Mouse (Mus musculus) liver, embryonic 16.5 days (tissue): ENCODE data around the gene Olfr482. TPM values are rescaled to one million over a fixed set of nuclear protein-coding genes. Genes with fewer than 3 reads are reported as not detected.

Experiments
- ATAC-seq: fragments of 200-750 bp; cut with Nextera tagmentation; 2 replicates; pipeline ENCODE4 v1.8.0; 2017; ENCODE audit warnings: low read depth, mild to moderate bottlenecking, moderate number of reproducible peaks, moderate library complexity
- H3K27ac ChIP-seq: fragments of 300-500 bp; sonication (generic); 2 replicates; pipeline ENCODE4 v1.5.1; 2014; ENCODE audit warnings: mild to moderate bottlenecking, low read length
- H3K27me3 ChIP-seq: fragments of 300-500 bp; sonication (generic); 2 replicates; pipeline ENCODE4 v1.6.1; 2014; ENCODE audit warnings: low read depth, low read length, mixed read lengths; ENCODE audit not compliant: control insufficient read depth, insufficient read depth
- H3K36me3 ChIP-seq: fragments of 300-500 bp; sonication (generic); 2 replicates; pipeline ENCODE4 v1.6.1; 2014; ENCODE audit warnings: mild to moderate bottlenecking; ENCODE audit not compliant: control insufficient read depth, insufficient read depth
- H3K4me1 ChIP-seq: fragments of 300-500 bp; sonication (generic); 2 replicates; pipeline ENCODE4 v1.6.1; 2014; ENCODE audit warnings: low read depth, low read length, mixed read lengths; ENCODE audit not compliant: control insufficient read depth
- H3K4me2 ChIP-seq: fragments of 300-500 bp; sonication (generic); 2 replicates; pipeline ENCODE4 v1.6.1; 2014; ENCODE audit warnings: low read depth, low read length, mixed read lengths
- H3K4me3 ChIP-seq: fragments of 300-500 bp; sonication (generic); 2 replicates; pipeline ENCODE4 v1.5.1; 2014; ENCODE audit warnings: low read depth, mild to moderate bottlenecking, low read length
- H3K9ac ChIP-seq: fragments of 300-500 bp; sonication (generic); 2 replicates; pipeline ENCODE4 v1.6.1; 2014; ENCODE audit warnings: low read depth, low read length
- H3K9me3 ChIP-seq: fragments of 300-500 bp; sonication (generic); replicated peaks from 2 replicates; pipeline ENCODE4 v1.6.1; 2016; ENCODE audit warnings: low read length; ENCODE audit not compliant: control insufficient read depth
- WGBS: fragments of 180-500 bp; shearing (Covaris S2); extraction: QIAGEN DNeasy Blood & Tissue Kit; methylation state at CpG from one replicate; pipeline ENCODE4 v1.1.7; 2014; ENCODE audit not compliant: insufficient replicate concordance; 5-methylcytosine and 5-hydroxymethylcytosine counted together
- polyA plus RNA-seq: library from polyadenylated mRNA; unstranded; fragments of >200 nt; fragmentation: Nextera tagmentation; extraction: Ambion mirVana; gene quantifications from 2 replicates; pipeline ENCODE4 v1.2.1, GENCODE M21; 2015

Olfr482 gene
- polyA plus RNA-seq, result not detected in 2 replicates

DNA sequence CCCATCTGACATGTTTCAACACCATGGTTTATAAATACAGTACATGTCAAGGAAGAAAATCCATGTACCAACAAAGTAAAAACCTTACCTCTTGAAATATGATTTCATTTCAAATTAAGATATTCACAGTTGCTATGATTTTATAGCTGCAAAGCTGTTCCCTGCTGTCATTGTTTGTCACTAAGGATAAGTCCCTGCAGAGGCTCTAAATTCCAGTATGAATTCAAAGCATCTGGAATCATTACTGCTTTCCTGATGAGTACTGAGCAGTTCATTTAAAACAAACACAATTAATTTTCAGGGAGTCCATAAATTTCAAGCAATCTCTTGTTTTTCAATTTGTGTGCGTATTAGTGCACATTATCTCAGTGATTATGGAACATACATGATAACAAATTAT lies at the start of gene Olfr482:
Gene Olfr482, minus strand, starts transcription at position 101 of the 400 bp plus-strand sequence.
- Histone ChIP-seq H3K9ac (no peak within 1 kb of the TSS), H3K4me2 (no peak within 1 kb of the TSS), H3K9me3 (no peaks in the 10 kb centered on the region), H3K36me3 (no peaks in the 10 kb centered on the region), H3K4me1 (no peaks in the 10 kb centered on the region), H3K27me3 (no peaks in the 10 kb centered on the region), H3K4me3 (no peak within 1 kb of the TSS), H3K27ac (no peak within 1 kb of the TSS)
- ATAC-seq, result no peak
- 43% methylated on average over 1 of the region's 1 CpGs for WGBS

DNA sequence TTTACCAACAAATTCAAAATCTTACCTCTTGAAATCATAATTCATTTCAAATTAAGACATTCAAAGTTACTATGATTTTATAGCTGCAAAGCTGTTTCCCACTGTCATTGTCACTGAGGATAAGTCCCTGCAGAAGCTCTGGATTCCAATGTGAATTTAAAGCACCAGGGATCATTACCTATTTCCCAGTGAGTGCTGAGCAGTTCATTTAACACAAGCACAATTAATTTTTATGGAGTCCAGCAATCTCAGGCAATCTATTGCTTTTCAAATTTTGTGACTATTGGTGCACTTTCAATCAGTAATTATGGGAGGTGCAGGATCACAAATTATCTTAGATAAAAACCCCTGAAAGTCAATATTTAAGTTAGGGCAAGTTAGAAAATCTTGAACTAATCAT lies 30.0 kb upstream of the Olfr482 start, which contains the start of gene Olfr484:
Gene Olfr484, minus strand, starts transcription at position 101 of the 400 bp plus-strand sequence.
- Histone ChIP-seq H3K27ac (no peak within 1 kb of the TSS), H3K9ac (no peak within 1 kb of the TSS), H3K4me3 (no peak within 1 kb of the TSS), H3K9me3 (no peaks in the 10 kb centered on the region), H3K36me3 (no peaks in the 10 kb centered on the region), H3K4me1 (no peaks in the 10 kb centered on the region), H3K27me3 (no peaks in the 10 kb centered on the region), H3K4me2 (no peak within 1 kb of the TSS)
- no peak for ATAC-seq

DNA sequence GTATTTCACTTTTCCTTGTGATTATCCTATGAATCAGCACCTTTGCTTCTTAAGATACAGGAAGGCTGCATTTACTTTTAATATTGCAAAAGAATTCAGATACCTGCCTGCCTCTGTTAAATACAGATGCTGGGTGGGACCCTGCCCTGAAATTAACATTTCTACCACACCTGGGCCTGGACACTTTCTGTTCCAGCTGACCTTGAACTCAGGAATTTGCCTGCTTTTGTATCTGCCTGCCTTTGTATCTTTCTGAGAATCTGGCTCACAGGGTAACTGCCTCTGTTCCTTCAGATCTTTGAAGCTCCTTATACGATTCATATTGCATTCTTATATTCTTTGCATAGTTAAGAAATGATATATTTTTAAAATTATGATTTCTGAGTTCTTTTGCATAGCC lies 24.0 kb upstream of the Olfr482 start:
- no peak overlapping the region for H3K4me3 ChIP-seq
- H3K4me2 ChIP-seq, result no peak overlapping the region
- H3K4me1 ChIP-seq, result no peaks in the 10 kb centered on the region
- WGBS, result 33% methylated on average over 1 of the region's 1 CpGs
- no peak overlapping the region for H3K9ac ChIP-seq
- no peak overlapping the region for H3K27ac ChIP-seq
- no peaks in the 10 kb centered on the region for H3K9me3 ChIP-seq
- ATAC-seq, result no peak
- H3K27me3 ChIP-seq, result no peaks in the 10 kb centered on the region
- H3K36me3 ChIP-seq, result no peaks in the 10 kb centered on the region

DNA sequence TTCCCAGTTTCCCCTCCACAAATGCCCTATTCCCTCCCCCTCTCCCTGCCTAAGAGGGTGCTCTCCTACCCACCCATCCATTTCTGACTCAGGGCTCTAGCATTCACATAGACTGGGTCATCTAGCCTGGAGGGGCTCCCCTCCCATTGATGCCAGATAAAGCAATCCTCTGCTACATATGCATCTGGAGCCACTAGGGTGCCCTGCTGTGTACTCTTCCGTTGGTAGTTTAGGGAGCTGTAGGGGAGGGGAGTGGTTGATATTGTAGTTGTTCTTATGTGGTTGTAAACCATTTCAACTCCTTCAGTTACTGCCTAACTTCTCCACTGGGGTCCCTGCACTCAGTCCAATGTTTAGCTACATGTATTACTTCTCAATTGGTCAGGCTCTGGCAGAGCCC lies 23.3 kb upstream of the Olfr482 start:
- no peak for ATAC-seq
- no peaks in the 10 kb centered on the region for H3K9me3 ChIP-seq
- H3K9ac ChIP-seq, result no peak overlapping the region
- H3K27ac ChIP-seq, result no peak overlapping the region
- H3K4me2 ChIP-seq, result no peak overlapping the region
- 20% methylated on average over 1 of the region's 1 CpGs for WGBS
- no peaks in the 10 kb centered on the region for H3K4me1 ChIP-seq
- no peaks in the 10 kb centered on the region for H3K27me3 ChIP-seq
- no peaks in the 10 kb centered on the region for H3K36me3 ChIP-seq
- H3K4me3 ChIP-seq, result no peak overlapping the region

DNA sequence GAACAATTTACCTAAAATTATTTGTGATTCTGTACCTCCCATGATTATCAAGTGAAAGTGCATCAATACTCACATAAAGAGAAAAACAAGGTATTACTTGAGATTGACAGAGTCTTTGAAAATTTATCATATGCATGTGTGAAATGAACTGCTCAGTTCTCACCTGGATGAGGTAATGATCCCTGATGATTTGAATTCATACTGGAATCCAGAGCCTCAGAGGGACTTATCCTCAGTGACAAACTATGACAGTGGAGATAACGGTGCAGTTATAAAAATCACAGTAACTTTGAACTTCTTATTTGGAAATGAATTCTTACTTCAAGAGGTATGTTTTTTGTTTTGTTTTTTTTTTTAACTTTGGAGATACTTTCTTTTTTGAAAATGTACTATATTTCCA lies 3.2 kb upstream of the Olfr482 start, which contains the start of gene Olfr483:
Gene Olfr483, plus strand, starts transcription at position 301 of the 400 bp plus-strand sequence.
- Histone ChIP-seq H3K9ac (no peak within 1 kb of the TSS), H3K4me2 (no peak within 1 kb of the TSS), H3K27me3 (no peaks in the 10 kb centered on the region), H3K27ac (no peak within 1 kb of the TSS), H3K36me3 (no peaks in the 10 kb centered on the region), H3K4me1 (no peaks in the 10 kb centered on the region), H3K4me3 (no peak within 1 kb of the TSS), H3K9me3 (no peaks in the 10 kb centered on the region)
- no peak for ATAC-seq
- WGBS, result 66% methylated on average over 1 of the region's 1 CpGs

DNA sequence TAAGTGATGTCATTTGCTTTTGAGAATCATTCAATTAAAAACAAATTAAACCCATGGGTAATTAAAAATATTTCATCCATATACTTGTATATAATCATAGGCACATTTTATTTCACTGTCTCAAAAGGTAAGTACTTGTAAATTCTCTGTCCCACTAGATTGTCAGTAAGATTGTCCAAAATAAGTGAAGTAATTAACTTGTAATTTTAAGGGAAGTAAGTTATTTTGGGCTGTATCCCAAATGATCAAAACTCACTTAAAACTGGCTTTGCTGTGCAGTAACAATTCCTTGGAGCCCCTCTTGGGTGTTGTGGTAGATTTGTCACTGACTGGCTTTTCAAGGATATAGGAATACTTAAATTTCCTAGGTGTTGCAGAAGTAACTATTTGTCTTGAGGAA lies 17.8 kb downstream of the Olfr482 start, which contains the start of gene Olfr481:
Gene Olfr481, plus strand, starts transcription at position 301 of the 400 bp plus-strand sequence.
- ATAC-seq, result no peak
- H3K9me3 ChIP-seq, result no peaks in the 10 kb centered on the region; the same call in 1 of the 2 replicates
- H3K4me2 ChIP-seq, result no peak within 1 kb of the TSS
- H3K27ac ChIP-seq, result no peak within 1 kb of the TSS
- H3K27me3 ChIP-seq, result no peaks in the 10 kb centered on the region
- no peaks in the 10 kb centered on the region for H3K4me1 ChIP-seq
- H3K36me3 ChIP-seq, result no peaks in the 10 kb centered on the region
- H3K9ac ChIP-seq, result no peak within 1 kb of the TSS
- H3K4me3 ChIP-seq, result no peak within 1 kb of the TSS

DNA sequence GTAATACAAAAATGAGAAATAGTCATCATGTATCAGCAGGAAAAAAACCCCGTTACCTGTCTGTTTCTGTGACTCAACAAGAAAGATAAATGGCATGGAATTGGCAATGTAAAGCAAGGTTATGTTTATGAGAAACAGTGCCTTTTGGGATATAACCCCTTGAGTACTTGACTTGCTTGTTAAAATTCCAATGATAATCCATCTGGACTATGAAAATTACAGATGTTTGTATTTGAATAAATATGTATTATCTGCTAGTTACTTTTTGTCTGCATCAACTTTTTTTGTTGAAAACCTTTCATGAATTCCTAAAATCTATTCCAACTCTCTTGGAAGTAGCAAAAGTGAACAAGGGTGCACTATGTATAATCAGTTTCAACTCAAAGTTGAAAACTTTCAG lies 30.1 kb downstream of the Olfr482 start, which contains the start of gene Olfr480:
Gene Olfr480, minus strand, starts transcription at position 101 of the 400 bp plus-strand sequence.
- Histone ChIP-seq H3K4me2 (no peak within 1 kb of the TSS), H3K36me3 (no peaks in the 10 kb centered on the region), H3K9ac (no peak within 1 kb of the TSS), H3K4me3 (no peak within 1 kb of the TSS), H3K9me3 (no peaks in the 10 kb centered on the region), H3K27ac (no peak within 1 kb of the TSS), H3K27me3 (no peaks in the 10 kb centered on the region), H3K4me1 (no peaks in the 10 kb centered on the region)
- no peak for ATAC-seq
- 53% methylated on average over 1 of the region's 1 CpGs for WGBS

DNA sequence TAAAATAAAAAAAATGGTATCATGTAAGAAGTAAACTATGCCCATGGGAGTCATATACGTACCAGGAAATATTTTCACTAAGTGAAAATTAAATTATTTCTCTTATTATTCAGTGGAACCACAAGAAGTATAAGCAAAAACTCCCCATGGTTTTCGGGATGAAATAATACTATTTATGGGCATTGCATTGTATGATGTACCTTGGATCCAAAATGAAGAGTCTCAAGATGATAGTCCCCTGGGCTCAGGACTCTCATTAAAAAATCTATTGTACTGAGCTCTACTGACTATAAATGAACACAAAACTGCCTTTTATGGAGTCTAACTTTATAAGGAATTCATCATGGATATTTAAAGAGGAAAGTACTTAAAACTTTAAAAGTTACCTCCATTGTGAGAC lies 47.0 kb downstream of the Olfr482 start, which contains the start of gene Olfr479:
Gene Olfr479, plus strand, starts transcription at position 301 of the 400 bp plus-strand sequence.
- ATAC-seq, result no peak
- WGBS, result 60% methylated on average over 2 of the region's 2 CpGs
- no peaks in the 10 kb centered on the region for H3K4me1 ChIP-seq
- H3K4me2 ChIP-seq, result no peak within 1 kb of the TSS
- H3K27me3 ChIP-seq, result no peaks in the 10 kb centered on the region
- no peak within 1 kb of the TSS for H3K4me3 ChIP-seq
- no peaks in the 10 kb centered on the region for H3K36me3 ChIP-seq
- H3K9ac ChIP-seq, result no peak within 1 kb of the TSS
- H3K27ac ChIP-seq, result no peak within 1 kb of the TSS
- no peaks in the 10 kb centered on the region for H3K9me3 ChIP-seq
